In the genomic region with DNA sequence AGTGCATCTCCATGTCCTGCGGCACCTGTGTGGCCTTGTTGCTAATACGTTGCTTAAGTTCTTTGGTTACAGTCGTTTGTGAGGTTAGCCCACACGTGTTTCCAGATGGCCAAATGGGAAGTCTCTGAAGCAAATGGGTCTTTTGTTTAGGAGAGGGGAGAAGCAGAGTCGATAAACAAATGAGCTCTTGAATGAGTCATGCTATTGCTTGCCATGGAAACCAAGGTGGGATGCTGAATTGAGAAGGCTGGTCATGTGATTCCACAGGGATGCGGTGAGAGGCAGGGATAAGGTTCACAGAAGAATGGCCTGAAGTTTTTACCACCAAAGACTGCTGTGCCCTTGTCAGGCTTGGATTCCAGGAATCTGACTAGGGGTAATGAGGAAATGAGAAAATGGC, we compare ENCODE assay signal across 17 mouse cellular contexts.
"Had no signal": no experiment of that assay in that cellular context is flagged by ENCODE, and none has a peak within 500 bp of the region (broad histone marks: within the 10 kb centered on the region; RNA-seq: fewer than 3 reads in every experiment).

No protein-coding gene starts in this region.

- H3K4me1 ChIP-seq: lung, embryonic 15.5 days; midbrain, embryonic 15.5 days; stomach, embryonic 15.5 days had no signal

- H3K9me3 ChIP-seq: lung, embryonic 15.5 days; megakaryocyte, embryonic 14.5 days; midbrain, embryonic 13.5 days; midbrain, embryonic 15.5 days; neural tube, embryonic 12.5 days; stomach, embryonic 15.5 days had no signal

- H3K4me2 ChIP-seq: lung, embryonic 15.5 days; midbrain, embryonic 11.5 days; midbrain, embryonic 13.5 days; midbrain, embryonic 15.5 days; neural tube, embryonic 12.5 days; stomach, embryonic 15.5 days had no signal

- H3K36me3 ChIP-seq: lung, embryonic 15.5 days; midbrain, embryonic 13.5 days; midbrain, embryonic 15.5 days; neural tube, embryonic 12.5 days; stomach, embryonic 15.5 days had no signal

- H3K27ac ChIP-seq: lung, embryonic 15.5 days; macrophage; midbrain, embryonic 13.5 days; midbrain, embryonic 15.5 days; neural tube, embryonic 12.5 days; stomach, embryonic 15.5 days; stomach, postnatal 0 days had no signal

- H3K4me3 ChIP-seq: lung, embryonic 15.5 days; megakaryocyte, embryonic 14.5 days; midbrain, embryonic 13.5 days; midbrain, embryonic 15.5 days; neural tube, embryonic 12.5 days; stomach, embryonic 15.5 days had no signal

- H3K27me3 ChIP-seq: lung, embryonic 15.5 days; megakaryocyte, embryonic 14.5 days; midbrain, embryonic 13.5 days; midbrain, embryonic 15.5 days; neural tube, embryonic 12.5 days; stomach, embryonic 15.5 days had no signal

- DNase-seq: lung, adult 2 months; lung, postnatal 14 days; lung, postnatal 36 days; right cerebral cortex, postnatal 14 days; thymus, adult 2 months; thymus, postnatal 25 days; thymus, postnatal 4 days had no signal

- ATAC-seq: lung, postnatal 0 days; midbrain, embryonic 13.5 days; midbrain, embryonic 15.5 days had no signal

- H3K9ac ChIP-seq: lung, embryonic 15.5 days; midbrain, embryonic 13.5 days; midbrain, embryonic 15.5 days; neural tube, embryonic 12.5 days; stomach, embryonic 15.5 days had no signal
